Mouse (Mus musculus): ENCODE results near the gene Ccr8. TPM values are rescaled to one million over a fixed set of nuclear protein-coding genes. Genes with fewer than 3 reads are reported as not detected.

The Ccr8 gene
- polyA plus RNA-seq, 1 experiment from 2014 or later: 0.07 TPM

DNA sequence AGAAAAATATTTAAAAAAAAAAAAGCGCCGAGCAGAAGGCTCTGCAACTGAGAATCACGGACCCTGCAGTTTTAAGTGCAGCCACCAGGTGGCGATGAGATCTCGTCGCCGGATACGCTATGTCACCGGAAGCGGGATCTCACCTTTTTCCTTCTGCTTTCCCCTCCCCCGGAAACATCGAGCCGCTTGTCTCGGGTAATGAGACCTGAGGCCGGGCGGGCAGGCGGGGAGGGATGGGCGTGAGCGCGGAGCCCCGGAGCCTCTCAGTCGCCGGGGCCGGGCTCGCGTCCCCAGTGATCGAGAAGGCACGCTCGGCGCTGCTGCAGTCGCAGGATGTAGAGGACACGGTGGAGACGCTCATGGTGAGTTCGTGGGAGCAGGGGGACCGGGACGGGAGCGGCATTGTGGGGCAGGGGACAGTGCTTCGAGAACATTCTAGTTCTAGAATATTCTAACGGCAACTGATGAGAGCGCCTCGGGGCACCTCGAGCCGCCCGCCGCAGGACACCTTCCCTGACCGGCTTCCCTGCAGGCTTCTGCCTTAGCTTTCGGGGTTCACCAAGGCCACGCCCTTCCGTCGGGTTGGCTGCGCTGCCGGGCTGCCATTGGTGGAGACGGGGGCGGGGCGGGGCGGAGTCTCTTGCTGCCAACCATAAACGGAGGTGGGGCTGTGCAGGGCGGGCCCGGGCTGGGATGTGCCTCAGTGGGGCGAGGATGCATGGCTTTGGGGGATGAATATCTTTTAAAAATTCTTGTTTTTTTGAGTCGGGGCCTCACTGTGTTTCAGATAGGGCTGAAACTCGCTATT, 18.5 kb downstream of the Ccr8 start, which contains the start of gene Slc25a38:
Gene Slc25a38, plus strand, starts transcription at position 164 of the 808 bp plus-strand sequence.
- TF ChIP-seq CTCF (IDR thresholded peaks at IDR 0.05; ENCODE audit: low read depth) (peak; percentile 89), EP300 (optimal IDR thresholded peaks at IDR 0.05) (no peak)
- under 1% methylated on average over 62 of the region's 62 CpGs for WGBS
- H3K4me3 ChIP-seq (ENCODE audit: low read depth, low read length): peak within 1 kb of the TSS; percentile 77
- no peaks in the 10 kb centered on the region for H3K36me3 ChIP-seq (ENCODE audit: control insufficient read depth, insufficient read depth, low read length)
- H3K27ac ChIP-seq (replicated peaks): peak within 1 kb of the TSS; percentile 97
- peak within 1 kb of the TSS; percentile 71 for H3K4me2 ChIP-seq (replicated peaks; ENCODE audit: low read depth)
- no peaks in the 10 kb centered on the region for H3K9me3 ChIP-seq (ENCODE audit: control insufficient read depth, low read length)
- H3K4me1 ChIP-seq (replicated peaks; ENCODE audit: control insufficient read depth, insufficient read depth): no peaks in the 10 kb centered on the region
- peak within 1 kb of the TSS; percentile 78 for H3K9ac ChIP-seq (ENCODE audit: low read length)
- no peaks in the 10 kb centered on the region for H3K27me3 ChIP-seq (ENCODE audit: control insufficient read depth, insufficient read depth, low read length)
- DNase-seq (ENCODE audit: low spot score) (peak; percentile 97), ATAC-seq (ENCODE audit: low FRiP score, low TSS enrichment) (peak; percentile 97)

DNA sequence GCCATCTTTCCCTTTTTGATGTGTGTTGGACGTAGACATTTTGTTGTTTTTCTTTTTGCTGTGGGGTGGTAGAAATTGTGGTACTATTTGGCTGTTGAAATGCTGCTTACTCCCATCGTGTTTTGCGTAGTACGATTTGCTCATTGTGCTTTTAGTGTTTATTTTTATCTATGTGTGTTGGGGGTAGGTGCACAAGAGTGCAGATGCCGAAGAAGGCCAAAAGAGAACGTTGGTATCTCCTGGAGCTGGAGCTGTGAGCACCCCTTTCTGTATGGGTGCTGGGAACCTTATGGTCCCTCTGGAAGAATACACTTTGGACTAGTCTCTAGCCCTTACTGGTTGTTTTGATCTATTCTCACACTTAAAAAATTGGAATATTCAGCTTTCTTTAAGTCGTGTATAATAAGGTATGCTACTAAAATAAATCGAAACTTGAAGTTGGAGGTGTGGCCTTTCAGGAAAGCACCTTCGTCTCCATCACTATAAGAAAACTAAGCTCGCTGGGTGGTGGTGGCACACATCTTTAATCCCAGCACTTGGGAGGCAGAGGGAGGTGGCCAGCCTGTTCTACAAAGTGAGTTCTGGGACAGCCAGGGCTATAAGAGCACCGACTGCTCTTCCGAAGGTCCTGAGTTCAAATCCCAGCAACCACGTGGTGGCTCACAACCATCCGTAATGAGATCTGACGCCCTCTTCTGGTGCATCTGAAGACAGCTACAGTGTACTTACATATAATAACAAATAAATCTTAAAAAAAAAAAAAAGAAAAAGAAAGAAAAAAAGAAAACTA, 19.4 kb downstream of the Ccr8 start:
- Histone ChIP-seq H3K27me3 (ENCODE audit: control insufficient read depth, insufficient read depth, low read length) (no peaks in the 10 kb centered on the region), H3K4me1 (replicated peaks; ENCODE audit: control insufficient read depth, insufficient read depth) (no peaks in the 10 kb centered on the region), H3K9me3 (ENCODE audit: control insufficient read depth, low read length) (no peaks in the 10 kb centered on the region), H3K36me3 (ENCODE audit: control insufficient read depth, insufficient read depth, low read length) (no peaks in the 10 kb centered on the region), H3K9ac (ENCODE audit: low read length) (no peak overlapping the region; the same call in 1 of the 2 replicates), H3K4me3 (ENCODE audit: low read depth, low read length) (peak overlapping the region; percentile 77), H3K4me2 (replicated peaks; ENCODE audit: low read depth) (peak overlapping the region; percentile 71), H3K27ac (replicated peaks) (peak overlapping the region; percentile 97)
- no peak for DNase-seq (ENCODE audit: low spot score)
- no peak for ATAC-seq (ENCODE audit: low FRiP score, low TSS enrichment)
- 73% methylated on average over 15 of the region's 15 CpGs for WGBS
- TF ChIP-seq CTCF (IDR thresholded peaks at IDR 0.05; ENCODE audit: low read depth) (no peak), EP300 (optimal IDR thresholded peaks at IDR 0.05) (no peak)

DNA sequence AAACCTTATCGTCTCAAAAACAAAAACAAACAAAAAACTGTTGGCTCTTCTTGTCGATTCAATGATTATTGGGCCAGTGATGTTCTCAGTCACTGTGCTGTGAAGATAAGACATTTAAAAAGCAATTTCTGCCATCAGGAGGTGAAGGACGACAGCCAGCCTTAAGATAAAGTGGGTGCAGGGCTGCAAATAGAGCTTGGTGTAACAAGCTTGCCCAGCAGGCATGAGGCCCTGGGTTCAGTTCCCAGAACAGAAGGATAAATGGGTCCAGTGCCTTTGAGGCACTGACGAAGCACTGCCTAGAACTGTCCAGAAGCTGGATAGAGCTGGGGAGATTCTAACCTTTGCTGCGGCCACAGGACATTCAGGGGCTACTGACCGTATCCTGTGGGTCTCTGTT, 20.6 kb downstream of the Ccr8 start:
- H3K9me3 ChIP-seq (ENCODE audit: control insufficient read depth, low read length): no peaks in the 10 kb centered on the region
- no peak overlapping the region for H3K27ac ChIP-seq (replicated peaks)
- WGBS: 90% methylated on average over 6 of the region's 6 CpGs
- DNase-seq (ENCODE audit: low spot score) (no peak), ATAC-seq (ENCODE audit: low FRiP score, low TSS enrichment) (no peak)
- no peak overlapping the region for H3K9ac ChIP-seq (ENCODE audit: low read length)
- TF ChIP-seq EP300 (optimal IDR thresholded peaks at IDR 0.05): no peak
- TF ChIP-seq CTCF (IDR thresholded peaks at IDR 0.05; ENCODE audit: low read depth): no peak
- H3K27me3 ChIP-seq (ENCODE audit: control insufficient read depth, insufficient read depth, low read length): no peaks in the 10 kb centered on the region
- no peak overlapping the region for H3K4me2 ChIP-seq (replicated peaks; ENCODE audit: low read depth)
- no peak overlapping the region for H3K4me3 ChIP-seq (ENCODE audit: low read depth, low read length)
- no peaks in the 10 kb centered on the region for H3K4me1 ChIP-seq (replicated peaks; ENCODE audit: control insufficient read depth, insufficient read depth)
- H3K36me3 ChIP-seq (ENCODE audit: control insufficient read depth, insufficient read depth, low read length): no peaks in the 10 kb centered on the region

DNA sequence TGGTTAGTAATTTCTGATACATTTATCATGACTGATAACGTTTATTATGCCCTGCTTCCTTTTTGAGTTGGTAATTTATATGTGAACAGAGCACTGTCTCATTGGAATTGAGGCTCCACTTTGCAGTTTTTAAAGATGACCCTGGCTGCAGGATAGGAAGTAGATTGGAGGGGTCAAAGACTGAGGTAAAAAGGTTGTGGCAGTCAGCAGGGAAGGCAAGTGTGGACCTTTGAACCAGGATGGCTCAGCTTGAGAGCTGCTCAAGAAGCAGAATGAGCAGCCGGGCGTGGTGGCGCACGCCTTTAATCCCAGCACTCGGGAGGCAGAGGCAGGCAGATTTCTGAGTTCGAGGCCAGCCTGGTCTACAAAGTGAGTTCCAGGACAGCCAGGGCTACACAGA, 21.5 kb downstream of the Ccr8 start:
- WGBS: 95% methylated on average over 6 of the region's 7 CpGs

DNA sequence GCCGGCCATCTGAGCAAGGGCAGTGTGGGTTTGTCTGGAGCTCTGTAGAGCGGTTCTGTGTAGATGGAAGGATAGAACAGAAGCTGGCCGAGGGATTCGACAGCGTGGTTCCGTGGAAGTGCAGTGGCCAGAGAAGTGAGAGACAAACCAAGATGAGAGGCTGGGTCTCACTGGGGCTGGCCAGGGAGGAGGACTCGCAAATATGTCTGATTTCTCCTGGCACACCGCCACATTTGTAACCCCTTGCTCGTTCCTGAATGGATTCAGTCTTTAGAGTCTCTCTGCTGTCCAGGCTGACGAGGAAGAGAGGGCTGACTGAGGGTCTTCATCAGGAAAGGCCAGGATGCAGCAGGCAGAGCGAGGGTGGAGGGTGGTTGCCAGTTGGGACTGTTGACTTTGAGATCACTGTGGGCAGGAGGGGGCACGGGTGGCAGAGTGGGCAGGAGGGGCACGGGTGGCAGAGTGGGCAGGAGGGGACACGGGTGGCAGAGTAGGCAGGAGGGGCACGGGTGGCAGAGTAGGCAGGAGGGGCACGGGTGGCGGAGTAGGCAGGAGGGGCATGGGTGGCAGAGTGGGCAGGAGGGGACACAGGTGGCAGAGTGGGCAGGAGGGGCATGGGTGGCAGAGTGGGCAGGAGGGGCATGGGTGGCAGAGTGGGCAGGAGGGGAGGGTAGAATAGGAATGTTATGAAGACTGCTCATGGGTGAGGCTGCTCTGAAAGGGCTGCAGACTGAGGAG, 22.3 kb downstream of the Ccr8 start:
- Histone ChIP-seq H3K27me3 (ENCODE audit: control insufficient read depth, insufficient read depth, low read length) (no peaks in the 10 kb centered on the region), H3K9me3 (ENCODE audit: control insufficient read depth, low read length) (no peaks in the 10 kb centered on the region), H3K4me2 (replicated peaks; ENCODE audit: low read depth) (no peak overlapping the region), H3K36me3 (ENCODE audit: control insufficient read depth, insufficient read depth, low read length) (peaks cover 6% of the 10 kb centered on the region; the same call in 1 of the 2 replicates), H3K4me1 (replicated peaks; ENCODE audit: control insufficient read depth, insufficient read depth) (no peaks in the 10 kb centered on the region), H3K9ac (ENCODE audit: low read length) (no peak overlapping the region), H3K27ac (replicated peaks) (no peak overlapping the region), H3K4me3 (ENCODE audit: low read depth, low read length) (no peak overlapping the region)
- TF ChIP-seq CTCF (IDR thresholded peaks at IDR 0.05; ENCODE audit: low read depth) (no peak), EP300 (optimal IDR thresholded peaks at IDR 0.05) (no peak)
- DNase-seq (ENCODE audit: low spot score): peak; percentile 12
- 81% methylated on average over 15 of the region's 17 CpGs for WGBS
- no peak for ATAC-seq (ENCODE audit: low FRiP score, low TSS enrichment)

More for the DNA sequence above, 21.5 kb downstream of the Ccr8 start:
- DNase-seq (ENCODE audit: low spot score): peak; percentile 13
- Histone ChIP-seq H3K4me3 (ENCODE audit: low read depth, low read length) (no peak overlapping the region), H3K36me3 (ENCODE audit: control insufficient read depth, insufficient read depth, low read length) (peaks cover 3% of the 10 kb centered on the region; the same call in 1 of the 2 replicates), H3K27me3 (ENCODE audit: control insufficient read depth, insufficient read depth, low read length) (no peaks in the 10 kb centered on the region), H3K9me3 (ENCODE audit: control insufficient read depth, low read length) (no peaks in the 10 kb centered on the region), H3K9ac (ENCODE audit: low read length) (no peak overlapping the region), H3K4me2 (replicated peaks; ENCODE audit: low read depth) (no peak overlapping the region), H3K27ac (replicated peaks) (no peak overlapping the region), H3K4me1 (replicated peaks; ENCODE audit: control insufficient read depth, insufficient read depth) (no peaks in the 10 kb centered on the region)
- TF ChIP-seq EP300 (optimal IDR thresholded peaks at IDR 0.05) (no peak), CTCF (IDR thresholded peaks at IDR 0.05; ENCODE audit: low read depth) (no peak)
- ATAC-seq (ENCODE audit: low FRiP score, low TSS enrichment): no peak
